ENCODE assay signal across 12 mouse cellular contexts in genomic region chr4:137717671-137718070, GRCm38 (mm10).
"Had no signal": no experiment of that assay in that cellular context is flagged by ENCODE, and none has a peak within 500 bp of the region (broad histone marks: within the 10 kb centered on the region; RNA-seq: fewer than 3 reads in every experiment).

No protein-coding gene starts in this region.

- H3K4me3 ChIP-seq: kidney, embryonic 15.5 days; liver, embryonic 15.5 days; myocyte; stomach, embryonic 15.5 days had no signal

- H3K36me3 ChIP-seq: kidney, embryonic 15.5 days; liver, embryonic 15.5 days; stomach, embryonic 15.5 days had no signal

- H3K27me3 ChIP-seq: stomach, embryonic 15.5 days had no signal

- H3K9me3 ChIP-seq: kidney, embryonic 15.5 days; liver, embryonic 15.5 days; stomach, embryonic 15.5 days had no signal

- DNase-seq: kidney, adult 2 months; kidney, postnatal 14 days; layer of hippocampus, postnatal 36 days; lung, adult 2 months; lung, postnatal 36 days; retina, postnatal 1 day; right cerebral cortex, postnatal 14 days; thymus, postnatal 36 days had no signal

- H3K27ac ChIP-seq: kidney, embryonic 15.5 days; liver, embryonic 15.5 days; stomach, embryonic 15.5 days had no signal
